Mouse (Mus musculus) intestine, embryonic 14.5 days (tissue): ENCODE measurements around the gene Hyal3. TPM values are rescaled to one million over a fixed set of nuclear protein-coding genes. Genes with fewer than 3 reads are reported as not detected.

Source experiments
- ATAC-seq: fragments of 200-750 bp; cut with Nextera tagmentation; replicated peaks from 2 replicates; pipeline ENCODE4 v1.8.0; 2017; ENCODE audit warnings: low read depth, moderate number of reproducible peaks, moderate TSS enrichment, moderate library complexity; ENCODE audit not compliant: low FRiP score, low TSS enrichment
- DNase-seq: peaks from one replicate; pipeline ENCODE4 v3.0.0-alpha.2; 2018; ENCODE audit warnings: low spot score
- H3K27ac ChIP-seq: fragments of 300-500 bp; sonication (generic); 2 replicates; pipeline ENCODE4 v1.5.1; 2014; ENCODE audit warnings: low read depth, mild to moderate bottlenecking, control low read depth
- H3K27me3 ChIP-seq: fragments of 300-500 bp; sonication (generic); replicated peaks from 2 replicates; pipeline ENCODE4 v1.6.1; 2014; ENCODE audit warnings: low read length, control low read depth; ENCODE audit not compliant: control insufficient read depth, insufficient read depth
- H3K36me3 ChIP-seq: fragments of 300-500 bp; sonication (generic); 2 replicates; pipeline ENCODE4 v1.6.1; 2014; ENCODE audit warnings: low read length, control low read depth; ENCODE audit not compliant: control insufficient read depth, insufficient read depth
- H3K4me1 ChIP-seq: fragments of 300-500 bp; sonication (generic); replicated peaks from 2 replicates; pipeline ENCODE4 v1.6.1; 2014; ENCODE audit warnings: low read length, control low read depth, mixed read lengths; ENCODE audit not compliant: control insufficient read depth, insufficient read depth
- H3K4me2 ChIP-seq: fragments of 300-500 bp; sonication (generic); 2 replicates; pipeline ENCODE4 v1.6.1; 2014; ENCODE audit warnings: low read length
- H3K4me3 ChIP-seq: fragments of 300-500 bp; sonication (generic); 2 replicates; pipeline ENCODE4 v1.5.1; 2014; ENCODE audit warnings: low read depth, low read length, control low read depth, mixed read lengths
- H3K9ac ChIP-seq: fragments of 300-500 bp; sonication (generic); 2 replicates; pipeline ENCODE4 v1.6.1; 2014; ENCODE audit warnings: mild to moderate bottlenecking, low read length
- H3K9me3 ChIP-seq: fragments of 300-500 bp; sonication (generic); 2 replicates; pipeline ENCODE4 v1.6.1; 2016; ENCODE audit warnings: low read length, control low read depth; ENCODE audit not compliant: control insufficient read depth
- WGBS: fragments of 180-500 bp; shearing (Covaris S2); extraction: QIAGEN DNeasy Blood & Tissue Kit; methylation state at CpG from one replicate; pipeline ENCODE4 v1.1.7; 2014; 5-methylcytosine and 5-hydroxymethylcytosine counted together
- polyA plus RNA-seq: library from polyadenylated mRNA; unstranded; fragments of >200 nt; fragmentation: Nextera tagmentation; extraction: Ambion mirVana; gene quantifications from 2 replicates; pipeline ENCODE4 v1.2.1, GENCODE M21; 2014

The Hyal3 gene
- polyA plus RNA-seq, 1 experiment from 2014 or later: 0.87 TPM

- Histone ChIP-seq H3K4me3 (no peak overlapping the region), H3K27ac (no peak overlapping the region), H3K4me2 (no peak overlapping the region), H3K9me3 (no peaks in the 10 kb centered on the region), H3K36me3 (no peaks in the 10 kb centered on the region), H3K9ac (no peak overlapping the region), H3K4me1 (peaks cover 23% of the 10 kb centered on the region), H3K27me3 (no peaks in the 10 kb centered on the region)
- ATAC-seq (no peak), DNase-seq (no peak)
- WGBS: 69% methylated on average over 6 of the region's 6 CpGs
Observed at GRCm38 (mm10) chr9:107603251-107603650, 22.6 kb downstream of the Hyal3 start.

DNA sequence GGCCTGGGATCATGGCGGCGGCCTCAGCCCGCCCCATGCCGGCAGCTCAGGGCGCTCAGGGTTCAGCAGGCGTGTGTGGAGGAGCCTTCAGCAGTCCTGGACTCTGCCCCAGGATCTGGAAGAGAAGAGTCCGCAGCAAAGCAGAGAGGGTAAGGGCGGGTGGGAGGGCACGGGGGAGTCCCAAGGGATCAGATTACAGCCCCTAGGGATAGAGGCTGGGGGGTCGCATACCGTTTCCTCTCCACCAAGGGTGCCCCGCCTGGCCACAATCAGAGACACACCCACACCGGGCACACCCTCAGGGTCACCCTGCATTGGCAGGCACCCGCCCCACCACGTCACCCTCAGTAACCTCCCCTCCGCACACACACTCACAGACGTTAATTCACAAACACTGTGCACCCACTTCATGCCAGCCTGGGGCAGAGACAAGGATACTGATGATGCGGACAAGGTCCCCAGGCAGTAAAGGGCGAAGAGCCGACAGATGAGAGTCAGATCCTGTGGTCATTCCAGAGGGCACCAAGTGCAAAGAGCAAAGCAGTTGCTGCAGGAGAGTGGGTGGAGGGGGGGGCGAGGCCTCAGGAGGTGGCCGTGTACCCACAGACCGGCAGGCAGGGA, 24.5 kb downstream of the Hyal3 start:
- Histone ChIP-seq H3K4me1 (peaks cover 33% of the 10 kb centered on the region), H3K9me3 (no peaks in the 10 kb centered on the region), H3K9ac (0 out of 2 replicates have a peak overlapping the region, but pooled peaks have one; percentile 30), H3K4me3 (peak overlapping the region; percentile 25), H3K36me3 (no peaks in the 10 kb centered on the region), H3K27ac (peak overlapping the region; percentile 62), H3K27me3 (no peaks in the 10 kb centered on the region), H3K4me2 (peak overlapping the region; percentile 45)
- DNase-seq (no peak), ATAC-seq (peak; percentile 34)
- WGBS: 29% methylated on average over 21 of the region's 23 CpGs

GRCm38 (mm10) chr9:107606591-107606990, 26.0 kb downstream of the Hyal3 start:
- peak overlapping the region; percentile 8; the same call in 1 of the 2 replicates for H3K4me3 ChIP-seq
- H3K36me3 ChIP-seq: no peaks in the 10 kb centered on the region
- 12% methylated on average over 9 of the region's 9 CpGs for WGBS
- ATAC-seq (peak; percentile 21; the same call in 1 of the 2 replicates), DNase-seq (no peak)
- peak overlapping the region; percentile 47; the same call in 1 of the 2 replicates for H3K27ac ChIP-seq
- H3K4me2 ChIP-seq: peak overlapping the region; percentile 32
- peaks cover 40% of the 10 kb centered on the region for H3K4me1 ChIP-seq
- no peak overlapping the region for H3K9ac ChIP-seq
- no peaks in the 10 kb centered on the region for H3K9me3 ChIP-seq
- H3K27me3 ChIP-seq: no peaks in the 10 kb centered on the region

GRCm38 (mm10) chr9:107607036-107607435, 26.4 kb downstream of the Hyal3 start:
- 58% methylated on average over 2 of the region's 2 CpGs for WGBS
- Histone ChIP-seq H3K9ac (no peak overlapping the region), H3K9me3 (no peaks in the 10 kb centered on the region), H3K27me3 (no peaks in the 10 kb centered on the region), H3K4me1 (peaks cover 44% of the 10 kb centered on the region), H3K27ac (peak overlapping the region; percentile 47; the same call in 1 of the 2 replicates), H3K36me3 (no peaks in the 10 kb centered on the region), H3K4me2 (peak overlapping the region; percentile 32), H3K4me3 (no peak overlapping the region; the same call in 1 of the 2 replicates)
- DNase-seq (no peak), ATAC-seq (no peak)

GRCm38 (mm10) chr9:107607653-107608245, 27.1 kb downstream of the Hyal3 start:
- WGBS: 43% methylated on average over 9 of the region's 9 CpGs
- ATAC-seq (no peak), DNase-seq (no peak)
- no peak overlapping the region for H3K4me3 ChIP-seq
- no peak overlapping the region; the same call in 1 of the 2 replicates for H3K27ac ChIP-seq
- peaks cover 46% of the 10 kb centered on the region for H3K4me1 ChIP-seq
- H3K9me3 ChIP-seq: no peaks in the 10 kb centered on the region
- 0 out of 2 replicates have a peak overlapping the region, but pooled peaks have one; percentile 1 for H3K4me2 ChIP-seq
- H3K36me3 ChIP-seq: no peaks in the 10 kb centered on the region
- no peak overlapping the region for H3K9ac ChIP-seq
- H3K27me3 ChIP-seq: no peaks in the 10 kb centered on the region

GRCm38 (mm10) chr9:107608741-107609432, 28.3 kb downstream of the Hyal3 start, which contains the start of gene Sema3b:
Sema3b (minus strand) TSS chr9:107609229.
- DNase-seq (no peak), ATAC-seq (no peak)
- H3K27ac ChIP-seq: no peak within 1 kb of the TSS; the same call in 1 of the 2 replicates
- H3K4me2 ChIP-seq: peak within 1 kb of the TSS; percentile 27; the same call in 1 of the 2 replicates
- peaks cover 4% of the 10 kb centered on the region for H3K36me3 ChIP-seq
- no peak within 1 kb of the TSS for H3K4me3 ChIP-seq
- no peaks in the 10 kb centered on the region for H3K27me3 ChIP-seq
- H3K9me3 ChIP-seq: no peaks in the 10 kb centered on the region
- H3K9ac ChIP-seq: no peak within 1 kb of the TSS
- peaks cover 46% of the 10 kb centered on the region for H3K4me1 ChIP-seq
- 35% methylated on average over 12 of the region's 12 CpGs for WGBS

DNA sequence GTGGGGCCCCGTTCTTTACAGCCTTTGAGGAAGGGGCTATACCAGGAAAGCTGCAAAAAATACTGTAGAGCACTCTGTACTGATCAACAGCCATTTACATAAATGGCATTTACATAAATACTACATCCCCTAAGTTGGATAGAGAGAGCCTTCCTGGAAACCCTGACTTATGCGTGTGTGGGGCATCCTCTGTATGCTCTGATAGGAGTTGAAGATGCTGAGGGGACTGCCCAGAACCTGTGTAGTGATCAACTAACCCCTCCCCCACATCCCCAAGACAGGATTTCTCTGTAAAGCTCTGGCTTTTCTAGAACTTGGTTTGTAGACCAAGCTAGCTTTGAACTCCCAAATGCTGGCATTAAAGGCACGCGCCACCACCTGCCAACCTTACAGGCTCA, 28.8 kb downstream of the Hyal3 start:
- 62% methylated on average over 4 of the region's 4 CpGs for WGBS
- Histone ChIP-seq H3K9me3 (no peaks in the 10 kb centered on the region), H3K9ac (no peak overlapping the region), H3K27ac (no peak overlapping the region), H3K4me1 (peaks cover 43% of the 10 kb centered on the region), H3K4me2 (peak overlapping the region; percentile 27; the same call in 1 of the 2 replicates), H3K27me3 (no peaks in the 10 kb centered on the region), H3K36me3 (peaks cover 9% of the 10 kb centered on the region), H3K4me3 (no peak overlapping the region)
- no peak for ATAC-seq
- no peak for DNase-seq

DNA sequence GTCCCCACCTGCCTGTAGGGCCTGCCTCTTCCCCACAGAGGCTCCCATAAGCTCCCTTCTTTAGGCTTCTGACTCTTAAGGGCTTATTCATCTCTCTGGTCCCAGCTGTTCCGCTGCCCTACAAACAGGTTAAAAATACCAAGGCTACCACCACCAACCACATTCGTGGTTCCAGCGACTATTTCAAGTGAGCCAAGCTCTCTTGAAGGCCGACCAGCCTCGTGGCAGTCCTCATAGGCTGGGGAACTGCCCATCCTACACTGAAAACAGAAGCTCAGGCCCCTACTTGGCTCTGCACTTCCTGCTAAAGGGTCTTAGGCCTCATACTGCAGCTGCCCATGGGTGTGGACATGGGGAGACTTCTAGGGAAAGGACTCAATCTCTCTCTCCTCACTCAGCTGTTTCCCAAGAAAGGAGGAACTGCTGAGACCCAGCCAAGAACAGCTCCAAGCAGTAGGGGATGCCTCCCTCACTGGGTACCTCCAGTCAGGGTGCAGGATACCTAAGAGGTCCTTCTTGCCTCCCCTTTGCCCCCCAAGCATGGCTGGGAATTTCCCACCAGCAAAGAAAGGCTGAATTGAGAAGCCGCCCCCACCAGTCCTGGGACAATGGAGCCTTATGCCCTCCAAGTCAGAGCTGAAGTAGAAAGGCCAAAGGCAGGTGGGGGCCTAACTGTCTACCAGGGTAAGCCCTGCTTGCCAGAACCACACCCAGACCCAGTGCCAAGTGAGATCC, 31.0 kb downstream of the Hyal3 start:
- no peaks in the 10 kb centered on the region for H3K27me3 ChIP-seq
- no peaks in the 10 kb centered on the region for H3K9me3 ChIP-seq
- H3K4me1 ChIP-seq: peaks cover 36% of the 10 kb centered on the region
- H3K4me2 ChIP-seq: peak overlapping the region; percentile 69
- H3K27ac ChIP-seq: peak overlapping the region; percentile 92
- DNase-seq (no peak), ATAC-seq (no peak)
- 74% methylated on average over 6 of the region's 6 CpGs for WGBS
- peak overlapping the region; percentile 28; the same call in 1 of the 2 replicates for H3K4me3 ChIP-seq
- H3K36me3 ChIP-seq: peaks cover 31% of the 10 kb centered on the region
- H3K9ac ChIP-seq: peak overlapping the region; percentile 63
